Mouse (Mus musculus) frontal cortex, adult 2 months (tissue): ENCODE data around the gene Cryl1. TPM values are rescaled to one million over a fixed set of nuclear protein-coding genes. Genes with fewer than 3 reads are reported as not detected.

ENCODE experiments used
- DNase-seq, 2 experiments: peaks; one replicate each; pipeline ENCODE4 v3.0.0; 2022; ENCODE audit warnings: low spot score in 1 of 2; ENCODE audit errors: extremely low spot score in 1 of 2
- polyA plus RNA-seq: library from polyadenylated mRNA; depleted of rRNA; stranded (reverse); fragments of >200 nt; gene quantifications from 2 replicates; pipeline ENCODE4 v1.2.3, GENCODE M21; 2012

The Cryl1 gene
- polyA plus RNA-seq, 1 experiment, result 32.0 TPM

DNA sequence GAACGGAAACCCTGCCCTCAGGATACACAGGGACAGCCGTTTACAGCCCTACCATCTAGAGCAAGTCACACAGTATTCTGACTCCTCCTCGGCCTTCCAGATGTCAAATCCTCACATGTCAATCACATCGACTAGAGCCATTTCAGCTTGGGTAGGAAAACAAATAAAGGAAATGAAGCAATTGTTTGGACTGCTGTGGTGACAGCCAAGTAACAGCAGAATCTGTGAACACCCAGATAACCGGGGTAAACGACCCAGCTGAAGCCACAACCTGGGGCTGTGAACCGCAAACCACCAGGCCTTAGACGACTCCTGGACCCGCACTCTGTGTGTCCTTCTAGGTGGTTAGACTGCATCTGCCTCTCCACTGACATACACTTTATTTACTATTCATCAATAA, 23.1 kb downstream of the Cryl1 start:
- DNase-seq, result no peak

DNA sequence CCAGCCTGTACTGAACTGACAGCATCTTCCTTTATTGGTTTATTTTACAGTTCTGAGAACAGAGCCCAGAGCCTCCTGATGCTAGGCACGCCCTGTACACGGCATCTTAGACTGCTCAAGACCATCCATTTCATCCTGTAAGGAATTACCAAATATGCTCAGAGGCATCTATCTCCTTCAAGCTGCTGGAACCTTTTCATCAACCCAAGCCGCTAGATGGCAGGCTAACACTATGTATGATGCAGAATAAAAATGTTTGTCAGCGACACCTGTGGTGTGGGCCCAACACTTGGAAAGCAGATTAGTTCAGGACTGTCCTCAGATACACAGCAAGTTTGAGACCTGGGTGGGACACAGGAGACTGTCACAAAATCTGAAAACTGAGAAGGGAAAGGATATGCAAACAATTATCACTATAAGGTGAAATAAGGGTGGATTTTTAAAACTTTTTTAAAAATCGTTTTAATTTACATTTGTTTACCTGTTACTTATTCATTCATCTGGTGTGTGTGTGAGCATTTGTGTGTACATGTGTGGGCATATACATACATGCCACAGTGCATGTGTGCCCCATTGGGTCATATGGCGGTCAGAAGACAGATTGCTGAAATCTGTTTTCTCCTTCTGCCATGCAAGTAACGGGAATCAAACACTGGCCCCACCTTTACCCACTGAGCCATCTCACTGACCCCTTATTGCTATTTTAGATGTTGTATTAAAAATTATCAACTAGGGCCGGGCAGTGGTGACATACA, 25.8 kb downstream of the Cryl1 start:
- peak; percentile 46 to 91 for DNase-seq

- DNase-seq, result no peak
Measured at GRCm38 (mm10) chr14:57367327-57367726, 31.0 kb downstream of the Cryl1 start.

- DNase-seq, result no peak
Measured at GRCm38 (mm10) chr14:57366724-57367123, 31.6 kb downstream of the Cryl1 start.

DNA sequence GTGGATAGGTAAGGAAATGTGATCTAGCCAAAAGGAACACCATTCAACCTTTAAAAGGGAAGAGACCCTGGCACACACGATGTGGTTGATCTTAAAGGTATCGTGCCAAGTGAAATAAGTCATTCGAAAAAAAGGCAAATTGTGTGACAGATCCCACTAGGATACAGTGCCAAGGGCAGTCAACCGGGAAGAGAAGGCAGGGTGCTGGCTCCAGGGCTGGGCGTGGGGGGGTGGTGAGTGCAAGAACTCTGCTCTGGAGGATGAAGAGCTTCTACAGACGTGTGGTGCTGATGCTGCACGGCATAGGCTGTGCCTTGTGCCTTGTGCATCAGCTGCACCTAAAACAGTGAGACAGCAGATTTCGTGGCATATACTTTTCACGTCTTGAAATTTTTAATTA, 33.0 kb downstream of the Cryl1 start:
- no peak for DNase-seq

- no peak for DNase-seq
Measured at GRCm38 (mm10) chr14:57363833-57364232, 34.5 kb downstream of the Cryl1 start.

DNA sequence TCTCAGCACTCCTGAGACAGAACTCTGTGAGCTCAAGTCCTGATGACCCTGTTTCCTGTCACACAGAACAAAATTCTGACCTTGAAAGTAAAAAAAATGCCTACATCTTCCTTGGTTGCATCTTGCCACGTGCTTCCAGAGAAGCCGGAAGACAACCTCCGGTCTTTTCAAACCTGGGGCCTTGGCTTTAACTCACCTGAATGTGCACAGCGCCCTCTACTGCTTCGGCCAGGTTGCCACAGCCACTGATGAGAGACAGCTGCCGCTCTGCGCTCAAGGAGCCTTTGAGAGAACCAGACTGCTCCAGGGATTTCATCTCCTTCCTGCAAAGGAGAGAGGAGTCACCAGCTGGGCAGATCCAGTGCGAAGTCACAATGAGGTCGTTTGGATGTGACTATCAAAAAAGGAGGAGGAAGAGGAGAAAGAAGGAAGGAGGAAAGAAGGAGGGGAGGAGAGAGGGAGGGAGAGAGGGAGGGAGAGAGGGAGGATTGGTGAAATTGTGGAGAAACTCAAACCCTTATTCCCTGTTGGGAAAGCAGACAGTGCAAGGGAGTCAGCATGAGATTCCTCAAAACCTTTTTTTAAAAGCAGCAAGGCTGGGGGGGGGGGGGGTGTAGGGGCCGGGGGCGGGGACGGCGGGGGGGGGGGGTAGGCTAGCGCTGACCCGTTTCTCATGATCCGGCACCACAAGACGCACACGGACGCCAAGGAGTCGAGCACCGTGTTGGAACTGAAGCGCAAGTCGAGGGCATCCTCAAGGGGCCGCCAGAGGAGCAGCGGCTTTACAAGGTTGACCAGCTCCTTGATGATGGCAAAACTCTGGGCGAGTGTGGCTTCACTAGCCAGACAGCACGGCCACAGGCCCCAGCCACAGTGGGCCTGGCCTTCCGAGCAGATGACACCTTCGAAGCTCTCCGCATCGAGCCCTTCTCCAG, 35.3 kb downstream of the Cryl1 start:
- DNase-seq, result peak; percentile 22 to 87

DNA sequence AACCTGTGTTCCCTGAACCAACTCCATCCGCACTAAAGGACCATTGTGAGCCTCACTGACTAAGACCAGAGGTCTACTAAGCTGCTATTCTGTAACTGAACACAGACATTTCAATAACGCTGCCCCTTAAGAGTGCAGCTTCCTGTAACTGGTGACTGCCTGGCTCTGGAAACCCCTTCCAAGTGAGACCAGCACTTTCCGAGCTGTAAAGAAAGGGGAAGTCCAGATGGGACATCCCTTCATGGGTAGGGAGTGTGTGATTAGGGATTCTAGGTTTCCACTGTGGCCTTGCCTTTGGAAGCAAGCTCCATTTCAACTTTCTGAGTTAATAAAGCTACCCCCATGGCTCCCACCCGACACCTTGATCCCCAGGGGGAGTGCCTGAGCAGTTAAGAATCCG, 41.3 kb downstream of the Cryl1 start:
- DNase-seq, result no peak

GRCm38 (mm10) chr14:57351521-57352235, 46.7 kb downstream of the Cryl1 start:
- DNase-seq, result no peak

GRCm38 (mm10) chr14:57349955-57350354, 48.4 kb downstream of the Cryl1 start:
- DNase-seq, result no peak

DNA sequence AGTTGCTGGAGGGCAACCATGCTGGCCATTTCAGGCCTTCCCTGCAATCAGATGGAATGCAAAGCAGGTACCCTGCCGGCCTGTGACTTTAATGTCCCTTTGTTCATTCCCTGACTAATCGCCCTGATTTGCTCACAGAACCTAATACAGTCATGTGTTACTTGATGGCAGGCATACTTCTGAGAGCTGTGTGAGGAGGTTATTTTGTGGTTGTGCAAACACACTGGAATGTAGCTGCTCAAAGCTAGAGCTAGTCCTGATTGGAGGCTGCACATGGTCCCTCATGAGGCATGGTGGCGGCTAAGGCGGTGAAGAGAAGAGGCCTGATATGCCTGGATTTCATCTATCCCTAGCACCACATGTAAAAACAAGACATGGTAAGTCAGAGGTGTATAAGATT, 50.2 kb downstream of the Cryl1 start:
- DNase-seq, result no peak

DNA sequence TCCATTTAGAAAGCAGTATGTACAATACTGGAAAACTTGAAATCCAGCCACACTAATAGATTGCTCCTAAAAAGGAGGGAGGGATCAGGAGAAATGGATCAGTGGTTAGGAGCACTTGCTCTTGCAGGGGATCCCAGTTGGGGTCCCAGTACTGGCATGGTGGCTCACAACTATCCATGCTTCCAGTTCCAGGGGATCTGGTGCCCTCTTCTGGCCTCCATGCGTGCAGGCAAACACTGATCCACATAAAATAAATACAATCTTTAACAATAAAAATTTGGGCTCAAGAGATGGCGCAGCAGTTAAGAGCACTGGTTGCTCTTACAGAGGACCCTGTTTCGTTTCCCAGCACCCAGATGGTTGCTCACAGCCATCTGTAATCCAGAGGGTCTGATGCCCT, 52.2 kb downstream of the Cryl1 start:
- no peak for DNase-seq

GRCm38 (mm10) chr14:57344781-57345492, 53.4 kb downstream of the Cryl1 start:
- DNase-seq, result no peak

DNA sequence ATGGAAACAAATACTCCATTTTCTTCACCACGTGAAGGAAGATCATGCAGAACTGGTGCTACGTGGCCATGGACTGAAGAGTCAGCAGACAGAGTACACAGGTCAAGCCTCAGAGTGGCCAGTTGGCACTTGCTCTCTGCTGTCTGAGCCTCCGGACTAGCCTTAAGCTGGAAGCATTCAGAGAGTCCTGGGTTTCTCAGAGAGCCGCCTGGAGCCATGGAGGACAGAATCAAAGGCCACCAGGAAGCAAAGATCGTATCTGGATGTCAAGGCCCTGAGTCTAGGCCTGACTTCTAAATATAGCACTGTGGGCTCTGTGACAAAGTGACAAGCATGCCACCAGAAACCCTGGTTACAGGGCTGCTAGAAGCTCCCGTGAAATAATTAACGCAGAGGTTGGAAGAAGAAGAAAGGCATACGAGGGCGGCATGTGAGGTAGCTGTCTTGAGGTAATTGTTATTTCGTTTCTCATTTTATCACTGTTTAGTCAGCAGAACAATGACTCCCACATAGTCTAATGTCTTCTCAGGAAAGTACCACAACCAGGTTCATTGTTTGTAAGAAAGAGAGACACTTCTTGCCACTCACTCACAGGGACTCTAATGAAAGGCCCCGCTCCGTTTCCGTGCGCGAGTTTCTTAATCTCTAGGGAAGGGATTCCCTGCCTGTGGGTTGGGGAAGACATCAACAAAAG, 55.1 kb downstream of the Cryl1 start:
- peak in 1 of 2 experiments; percentile 19 for DNase-seq

DNA sequence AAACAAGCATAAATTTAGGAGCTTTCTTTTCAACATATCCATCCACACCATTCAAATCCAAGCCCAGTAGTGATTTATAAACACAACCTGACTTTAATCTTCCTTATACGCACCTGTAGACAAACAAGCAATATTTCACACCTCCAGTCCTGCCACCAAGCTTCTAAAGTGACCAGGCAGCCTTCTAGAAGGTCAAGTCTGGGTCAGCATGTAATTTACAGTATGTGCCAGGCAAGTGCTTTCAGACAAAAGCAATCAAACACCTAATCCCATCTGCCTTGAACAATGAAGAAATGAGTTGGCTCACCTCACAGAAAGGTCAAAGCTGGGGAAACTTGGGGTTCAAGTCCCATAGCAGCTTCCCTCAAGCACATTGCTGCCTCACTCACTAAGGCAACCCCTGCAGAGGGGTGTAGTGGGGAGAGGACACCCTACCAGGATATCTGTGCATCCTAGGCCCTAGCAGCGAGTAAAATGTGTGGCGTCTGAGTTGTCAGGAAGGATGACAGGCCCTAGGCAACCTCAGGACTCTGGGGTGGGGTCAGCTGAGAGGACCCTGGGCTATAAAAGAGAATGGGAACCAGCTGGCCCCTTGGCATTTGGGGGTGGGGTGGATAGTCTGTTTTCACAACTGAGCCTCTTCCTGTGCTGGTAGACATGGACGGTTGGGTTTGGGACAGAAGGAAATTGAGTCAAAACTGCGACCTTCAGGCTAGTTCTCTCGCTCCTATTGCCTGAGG, 55.8 kb downstream of the Cryl1 start:
- no peak for DNase-seq

DNA sequence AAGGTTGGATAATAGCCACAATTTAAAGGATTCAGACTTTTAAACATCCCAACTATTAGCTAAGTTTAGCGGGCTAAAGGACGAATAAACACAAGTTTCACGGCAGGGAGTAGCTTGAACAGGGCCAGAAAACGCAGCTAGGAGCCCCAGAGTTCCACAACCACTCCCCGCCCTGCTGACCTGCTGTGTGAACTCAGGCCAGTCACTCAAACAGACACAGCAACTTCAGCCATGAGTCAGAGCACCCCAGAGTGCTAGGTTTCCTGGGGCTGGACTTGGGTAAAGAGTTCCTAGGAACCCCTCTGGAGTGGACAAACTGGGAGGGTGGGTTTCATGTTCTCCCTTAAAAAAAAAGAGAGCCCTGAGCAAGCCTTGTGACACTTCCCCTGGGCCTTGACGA, 59.7 kb downstream of the Cryl1 start:
- no peak for DNase-seq

- peak in 1 of 2 experiments; percentile 13 for DNase-seq
Measured at GRCm38 (mm10) chr14:57334833-57335232, 63.5 kb downstream of the Cryl1 start.

- no peak for DNase-seq
Measured at GRCm38 (mm10) chr14:57332503-57332902, 65.8 kb downstream of the Cryl1 start.

DNA sequence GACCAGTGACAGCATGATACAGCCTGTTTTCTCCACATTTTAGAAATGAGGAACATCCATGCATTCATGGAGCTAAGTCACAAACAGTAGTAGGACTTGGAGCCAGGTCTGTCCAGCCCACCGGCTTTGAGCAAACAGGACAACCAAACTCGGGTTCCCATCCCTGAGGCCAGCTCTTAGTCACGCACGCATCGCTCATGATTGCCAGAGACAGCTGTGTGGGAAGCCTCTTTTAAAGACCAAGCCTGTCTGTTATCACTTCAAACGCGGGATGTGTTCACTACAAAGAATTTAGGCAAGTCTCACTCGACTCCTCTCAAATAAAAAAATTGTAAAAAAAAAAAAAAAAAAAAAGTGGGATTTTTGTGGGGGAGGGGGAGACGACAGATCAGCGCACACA, 67.2 kb downstream of the Cryl1 start:
- no peak for DNase-seq
